Mouse (Mus musculus): ENCODE measurements around the gene Mia3.
"Not testable (repeated sequence)": the region's sequence is repeated elsewhere in the genome, so short reads cannot be mapped to it uniquely, and the experiment has no call there.

The Mia3 gene

DNA sequence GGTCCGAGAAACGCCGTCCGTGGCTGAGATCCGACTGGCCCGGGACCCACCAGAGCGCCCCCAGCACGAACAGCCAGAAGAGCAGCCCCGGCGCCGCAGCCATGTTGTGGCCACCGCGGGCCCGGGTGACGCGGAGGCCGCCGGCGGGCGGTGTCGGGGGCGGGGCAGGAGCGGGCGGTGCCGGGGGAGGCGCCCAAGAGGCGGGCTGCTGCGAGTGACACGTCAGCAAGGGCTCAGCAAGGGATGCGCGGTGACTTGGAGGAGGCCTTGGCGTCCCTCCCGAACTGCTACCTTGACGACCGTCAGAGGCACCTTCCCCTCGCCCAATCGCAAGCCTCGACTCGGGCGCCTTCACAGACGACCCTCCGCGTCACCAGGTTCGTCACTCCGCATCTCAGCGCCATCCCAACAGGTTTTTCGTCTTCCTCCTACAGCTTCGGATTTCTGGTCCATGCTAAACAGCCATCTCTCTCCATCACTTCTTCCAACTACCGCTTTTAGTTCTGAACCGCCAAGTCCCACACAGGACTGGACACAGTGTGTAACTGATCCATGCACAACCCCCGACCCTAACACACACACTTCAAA, at the start of gene Mia3:
Gene Mia3, minus strand, starts transcription at position 127 of the 588 bp plus-strand sequence.
- in situ Hi-C loops (cut with MboI, MseI) = no loop called here

DNA sequence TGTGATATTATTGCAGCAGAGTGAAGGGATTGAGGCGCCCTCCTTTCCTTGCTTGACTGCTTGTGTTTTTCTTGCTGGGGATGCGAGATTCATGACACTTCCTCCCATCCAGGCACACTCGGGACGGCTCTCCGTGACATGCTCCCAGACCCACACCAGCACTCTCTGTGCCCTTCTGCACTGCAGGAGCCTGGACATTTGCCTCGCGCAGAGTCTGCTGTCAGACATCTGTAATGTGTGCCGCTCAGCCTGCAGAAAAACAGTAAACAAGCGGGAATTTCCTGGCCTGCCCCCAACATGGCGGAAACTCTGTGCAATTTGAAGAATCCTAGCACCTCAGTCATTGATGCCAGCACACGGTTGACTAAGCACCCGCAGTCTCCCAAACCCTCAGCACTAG, 48.5 kb upstream of the Mia3 start, which contains the start of gene Hhipl2:
Gene Hhipl2, plus strand, starts transcription at position 343 of the 400 bp plus-strand sequence.
- in situ Hi-C loops (cut with MboI, MseI) = no loop called here

DNA sequence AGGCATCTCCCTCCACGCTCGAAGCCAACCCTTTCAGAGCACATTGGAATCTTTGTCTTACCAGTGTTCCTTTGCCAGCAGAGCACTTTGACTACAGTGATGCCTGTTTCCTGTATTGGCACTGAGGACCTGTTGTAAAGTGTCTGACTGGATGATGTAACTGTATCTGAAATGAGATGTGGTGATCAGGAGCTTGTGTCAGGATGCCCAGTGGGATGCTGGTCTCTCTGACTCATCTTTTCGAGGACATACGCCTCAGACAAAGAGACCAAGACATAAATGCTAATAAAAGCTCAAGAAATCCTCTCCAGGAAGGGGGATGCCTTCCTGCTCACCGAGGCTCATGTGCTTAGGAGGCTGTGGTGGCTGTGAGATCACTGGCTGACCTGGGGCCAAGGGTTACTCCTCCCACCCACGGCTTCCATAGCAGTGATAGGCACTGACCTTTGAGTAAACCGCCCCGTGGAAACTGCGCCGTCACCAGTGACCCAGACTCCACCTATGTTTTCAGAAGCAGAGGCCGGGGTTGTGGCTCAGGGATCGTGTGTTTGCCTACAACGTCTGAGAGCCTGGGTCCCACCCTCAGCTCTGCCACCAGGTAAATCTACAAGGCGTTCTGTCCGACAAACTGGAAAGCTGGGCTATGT, 44.9 kb upstream of the Mia3 start:
- in situ Hi-C loops (cut with MboI, MseI) = no loop called here

DNA sequence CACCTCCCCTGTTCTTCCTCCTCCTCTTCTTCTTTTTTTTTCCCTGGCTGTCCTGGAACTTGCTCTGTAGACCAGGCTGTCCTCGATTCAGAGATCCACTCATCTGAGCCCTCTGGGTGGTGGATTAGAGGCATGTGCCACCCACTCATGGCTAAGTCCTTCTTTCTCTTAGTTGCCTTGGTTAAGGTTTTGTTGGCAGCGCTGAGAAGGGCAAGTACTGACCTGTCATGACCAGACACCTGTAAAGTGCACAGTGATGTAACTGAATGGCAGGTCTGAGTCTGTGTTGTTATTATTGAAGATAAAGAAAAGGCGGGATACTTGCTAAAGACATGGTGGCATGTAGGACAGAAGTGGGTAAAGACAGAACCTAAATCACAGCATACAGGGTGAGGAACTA, 34.0 kb upstream of the Mia3 start:
- in situ Hi-C loops (cut with MboI, MseI) = no loop called here

DNA sequence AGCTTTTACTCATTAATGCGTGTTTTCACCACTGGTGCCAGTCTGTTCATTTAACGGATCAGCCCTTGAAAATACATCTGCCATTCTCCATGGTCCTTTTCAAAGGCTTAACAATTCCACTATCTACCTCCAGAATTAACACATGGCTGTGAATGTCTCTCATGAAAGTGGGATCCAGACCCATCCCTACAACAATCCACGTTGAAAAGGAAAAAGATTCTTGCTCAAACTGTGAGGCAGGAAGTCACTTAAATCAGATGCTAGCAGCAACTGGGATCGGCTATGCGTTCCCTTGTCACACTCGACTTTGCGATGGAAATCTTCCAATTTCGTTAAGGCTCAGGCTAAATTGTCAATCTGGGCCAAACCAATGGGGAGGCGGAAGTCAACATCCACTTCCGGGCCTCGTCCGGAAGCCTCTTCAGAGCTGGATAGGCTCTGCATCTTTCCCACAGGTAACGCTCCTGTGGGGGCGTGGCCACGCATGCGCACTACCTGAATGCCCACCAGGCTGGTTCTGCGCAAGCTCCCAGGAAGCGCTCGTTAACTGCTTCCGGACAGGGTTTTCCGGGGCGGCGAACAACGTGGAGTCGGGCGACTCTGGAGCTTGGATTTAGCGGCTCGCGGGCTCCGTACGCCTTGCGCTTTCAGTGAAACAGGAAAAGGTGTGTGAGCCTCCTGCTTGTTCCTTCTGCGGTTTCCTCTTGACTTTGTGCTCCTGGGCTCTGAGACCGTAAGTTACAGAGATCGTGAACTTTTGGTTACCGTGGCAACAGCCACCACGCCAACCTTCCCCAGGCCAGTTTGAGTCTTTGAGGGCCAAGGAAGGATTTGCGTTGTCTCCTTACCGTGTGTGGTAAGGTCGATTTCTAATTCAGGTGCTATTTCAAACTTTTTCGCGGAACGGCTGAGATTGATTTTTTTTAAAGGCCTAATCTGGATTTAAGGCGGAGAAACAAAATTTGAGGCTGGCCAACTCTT, 19.4 kb upstream of the Mia3 start, which contains the start of gene Taf1a:
Gene Taf1a, plus strand, starts transcription at position 556 of the 981 bp plus-strand sequence.
- in situ Hi-C loops (cut with MboI, MseI) = no loop called here

DNA sequence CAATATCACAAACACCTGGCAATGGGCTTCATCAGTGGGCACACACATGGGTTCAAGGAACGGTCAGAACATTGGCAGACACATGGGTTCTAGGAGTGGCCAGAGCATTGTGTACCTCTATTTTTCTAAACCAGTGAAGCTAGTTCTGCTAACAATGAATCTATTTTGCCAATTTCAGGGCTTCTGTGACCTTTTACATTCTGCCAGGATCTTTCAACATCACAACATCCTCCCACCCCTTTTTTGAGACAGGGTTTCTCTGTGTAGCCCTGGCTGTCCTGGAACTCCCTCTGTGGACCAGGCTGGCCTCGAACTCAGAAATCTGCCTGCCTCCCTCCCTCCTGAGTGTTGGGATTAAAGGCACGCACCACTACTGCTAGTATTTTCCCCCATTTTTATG, 18.1 kb upstream of the Mia3 start:
- in situ Hi-C loops (cut with MboI, MseI) = not testable (repeated sequence)

DNA sequence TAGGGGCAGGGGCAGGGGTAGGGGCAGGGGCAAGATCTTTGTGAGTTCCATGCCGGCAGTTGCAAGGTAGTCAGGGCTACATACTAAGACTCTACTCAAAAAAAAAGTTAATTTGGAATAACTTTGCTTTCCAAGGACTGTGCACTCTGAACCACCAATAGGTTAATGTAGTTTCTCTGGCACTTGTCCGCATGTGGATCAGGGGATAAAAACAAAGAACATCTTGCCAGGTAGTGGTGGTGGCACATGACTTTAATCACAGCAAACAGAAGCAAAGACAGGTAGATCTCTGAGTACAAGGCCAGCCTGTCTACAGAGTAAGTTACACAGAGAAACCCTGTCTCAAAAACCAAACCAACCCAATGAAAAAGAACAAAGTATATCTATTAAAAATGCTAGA, 13.3 kb upstream of the Mia3 start:
- in situ Hi-C loops (cut with MboI, MseI) = no loop called here

DNA sequence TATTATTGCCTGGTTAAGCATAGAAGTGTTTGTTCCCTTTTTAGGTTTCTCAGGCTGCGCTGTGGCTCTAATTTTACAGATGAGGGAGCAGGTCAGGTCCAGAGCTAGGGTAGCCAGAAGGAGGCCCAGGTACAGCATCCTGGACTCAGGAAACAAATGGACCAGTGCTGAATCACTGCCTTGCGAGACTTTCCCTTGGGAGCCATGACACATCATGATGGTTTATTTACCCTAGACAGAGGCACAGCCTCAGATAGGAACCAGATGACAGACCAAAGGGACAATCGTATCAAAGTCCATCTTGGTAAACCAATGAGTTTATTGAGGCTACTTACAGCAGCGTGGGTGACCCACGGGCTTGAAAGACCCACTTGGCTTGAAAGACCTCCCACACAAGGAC, 12.5 kb upstream of the Mia3 start:
- in situ Hi-C loops (cut with MboI, MseI) = no loop called here

DNA sequence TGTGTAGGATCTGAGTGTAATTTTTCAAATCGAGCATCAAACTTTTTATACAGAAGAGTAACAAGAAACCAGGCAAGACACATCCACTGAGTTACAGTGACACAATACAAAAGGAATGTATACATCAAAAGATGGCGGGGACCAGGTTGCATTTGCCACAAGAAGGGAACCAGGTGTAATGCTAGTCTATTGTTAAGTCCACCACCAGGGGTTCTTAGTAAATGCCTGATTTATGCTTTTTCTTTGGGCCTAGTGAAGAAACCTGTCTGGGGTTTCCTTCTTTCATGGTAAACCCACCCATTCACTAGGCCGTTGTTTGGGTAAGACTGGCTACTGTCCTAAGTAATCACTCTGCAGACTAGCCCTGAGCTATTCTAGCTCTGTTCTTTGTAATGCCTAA, 10.0 kb upstream of the Mia3 start:
- in situ Hi-C loops (cut with MboI, MseI) = not testable (repeated sequence)

DNA sequence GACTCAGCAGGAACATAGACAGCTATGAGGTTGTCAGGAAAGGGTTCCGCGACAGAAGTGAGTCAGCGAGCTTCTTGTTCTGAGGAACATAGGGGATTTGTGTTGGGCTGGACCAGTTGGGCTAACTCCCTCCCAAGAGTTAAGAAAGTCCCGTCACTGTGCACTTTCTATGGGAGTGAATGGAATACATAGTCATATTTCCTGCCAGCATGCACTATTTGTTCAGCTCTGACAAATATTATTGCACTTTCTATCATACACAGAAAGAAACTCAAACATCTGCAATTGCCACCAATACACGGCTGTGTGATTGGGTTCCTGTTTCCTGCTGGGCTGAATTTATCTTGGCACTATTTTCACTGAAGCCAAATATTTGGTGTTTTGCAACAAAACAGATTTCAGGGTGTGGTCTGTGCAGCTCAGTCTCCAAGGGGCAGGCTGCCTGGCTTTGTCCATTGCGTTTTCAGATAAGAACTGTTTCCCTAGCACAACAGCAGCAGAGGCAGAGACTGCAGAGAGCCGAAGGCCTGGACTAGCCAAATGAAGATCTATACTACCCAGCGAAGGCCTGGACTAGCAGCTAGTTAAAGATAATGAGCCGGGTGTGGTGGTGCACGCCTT, 9.1 kb upstream of the Mia3 start:
- in situ Hi-C loops (cut with MboI, MseI) = no loop called here

DNA sequence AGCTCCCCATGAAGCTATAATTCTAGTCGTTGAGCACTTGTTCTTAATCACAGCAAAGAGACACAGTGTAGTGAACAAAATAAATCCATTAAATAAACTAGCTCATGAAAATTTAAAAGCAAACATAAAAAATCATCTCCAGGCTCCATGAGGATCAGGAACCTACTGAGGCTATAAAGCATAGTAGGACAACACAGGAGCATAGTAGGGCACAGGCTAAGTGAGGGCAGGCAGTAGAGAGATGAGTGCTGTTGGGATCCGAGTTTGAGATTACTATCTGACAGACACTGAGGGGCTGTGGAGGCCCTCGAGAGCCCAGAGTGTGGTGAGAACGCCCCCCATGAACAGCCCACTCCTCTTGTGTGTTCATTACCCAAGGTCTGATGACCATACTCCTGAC, 7.7 kb upstream of the Mia3 start:
- in situ Hi-C loops (cut with MboI, MseI) = no loop called here

DNA sequence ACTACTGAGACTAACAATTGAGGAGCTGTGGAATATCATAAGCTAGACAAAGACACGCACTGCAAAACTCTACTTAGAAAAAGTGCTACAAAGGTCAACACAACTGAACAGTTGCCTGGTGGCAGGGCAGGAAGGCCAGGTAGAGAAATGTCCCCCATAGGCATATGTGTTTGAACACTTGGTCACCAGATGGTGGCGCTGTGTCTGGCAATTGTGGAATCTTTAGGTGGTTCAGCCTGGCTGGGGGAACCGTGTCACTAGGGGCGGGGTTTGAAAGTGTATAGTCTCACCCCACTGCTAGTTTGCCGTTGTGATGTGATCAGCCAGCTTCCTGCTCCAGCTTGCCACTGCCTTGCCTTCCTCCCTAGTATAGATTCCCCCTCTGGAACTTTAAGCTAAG, 5.4 kb upstream of the Mia3 start:
- in situ Hi-C loops (cut with MboI, MseI) = no loop called here

DNA sequence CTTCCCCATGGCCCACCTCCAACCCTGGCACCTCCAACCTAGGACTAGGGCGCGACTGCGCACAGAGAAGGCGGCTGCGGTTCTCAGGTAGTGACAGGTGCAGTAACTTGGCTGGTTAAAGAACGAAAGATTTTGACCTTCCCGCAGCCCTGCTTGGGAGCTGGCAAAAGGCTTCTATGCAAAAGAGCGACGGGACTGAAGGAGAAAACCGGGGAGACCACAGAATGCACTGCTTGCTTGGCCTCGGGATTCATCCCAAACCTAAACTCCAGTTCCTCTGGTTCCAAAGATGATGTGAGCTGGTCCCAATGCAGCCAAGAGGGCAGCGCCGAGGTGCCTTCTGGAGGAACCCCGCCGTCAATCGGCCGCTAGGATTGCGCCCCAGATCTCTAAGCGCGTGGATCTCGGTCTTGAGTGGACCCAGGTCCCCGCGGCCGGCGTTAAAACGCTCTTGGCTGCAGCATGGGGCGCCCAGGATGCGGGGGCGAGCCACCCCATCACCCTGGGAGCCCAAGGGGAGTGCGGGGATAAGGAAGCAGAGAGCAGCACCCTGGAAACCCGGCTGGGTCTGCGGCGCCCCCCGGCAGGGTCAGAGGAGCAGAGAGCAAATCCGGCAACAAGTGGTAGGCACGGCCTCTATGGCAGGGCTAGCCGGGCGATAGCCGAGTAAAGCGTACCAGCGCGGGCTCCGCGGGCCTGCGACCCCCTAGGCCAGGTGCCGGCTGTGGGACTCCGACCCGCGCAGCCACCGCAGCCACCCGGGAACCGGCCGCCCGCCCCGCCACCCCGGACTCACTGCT, 552 bp downstream of the Mia3 start:
- in situ Hi-C loops (cut with MboI, MseI) = no loop called here

DNA sequence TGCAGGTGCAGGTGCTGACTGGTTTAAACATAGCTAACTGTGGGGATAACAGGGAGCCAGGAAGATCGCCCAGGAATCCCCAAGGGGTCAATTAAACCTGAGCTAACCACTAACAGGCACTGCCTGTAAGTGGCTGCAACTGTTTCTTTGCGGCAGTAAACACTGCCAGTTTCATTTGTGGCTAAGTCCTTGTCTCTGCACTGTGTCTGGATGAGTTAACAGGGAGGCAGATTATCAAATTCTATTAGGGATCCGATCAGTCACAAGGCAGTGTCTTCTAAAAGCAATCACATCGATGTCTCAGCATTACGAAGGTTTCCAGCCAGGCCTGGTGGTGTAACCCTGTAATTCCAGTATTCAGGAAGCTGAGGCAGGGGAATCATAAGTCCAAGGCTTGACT, 3.0 kb downstream of the Mia3 start:
- in situ Hi-C loops (cut with MboI, MseI) = no loop called here

DNA sequence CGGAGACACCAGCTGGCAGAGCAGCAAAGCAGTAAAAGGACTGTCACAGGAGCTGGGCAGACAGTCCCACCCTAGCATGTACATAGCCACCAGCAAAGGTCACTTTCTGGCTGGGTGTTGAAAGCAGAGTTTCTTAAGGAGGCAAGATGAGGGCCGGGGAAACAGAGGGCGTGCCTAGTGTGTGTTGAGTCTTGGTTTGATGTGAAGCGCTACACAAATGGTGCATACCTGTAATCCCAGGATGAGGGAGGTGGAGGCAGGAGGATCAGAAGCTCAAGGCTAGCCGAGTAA, 5.8 kb downstream of the Mia3 start:
- in situ Hi-C loops (cut with MboI, MseI) = no loop called here

DNA sequence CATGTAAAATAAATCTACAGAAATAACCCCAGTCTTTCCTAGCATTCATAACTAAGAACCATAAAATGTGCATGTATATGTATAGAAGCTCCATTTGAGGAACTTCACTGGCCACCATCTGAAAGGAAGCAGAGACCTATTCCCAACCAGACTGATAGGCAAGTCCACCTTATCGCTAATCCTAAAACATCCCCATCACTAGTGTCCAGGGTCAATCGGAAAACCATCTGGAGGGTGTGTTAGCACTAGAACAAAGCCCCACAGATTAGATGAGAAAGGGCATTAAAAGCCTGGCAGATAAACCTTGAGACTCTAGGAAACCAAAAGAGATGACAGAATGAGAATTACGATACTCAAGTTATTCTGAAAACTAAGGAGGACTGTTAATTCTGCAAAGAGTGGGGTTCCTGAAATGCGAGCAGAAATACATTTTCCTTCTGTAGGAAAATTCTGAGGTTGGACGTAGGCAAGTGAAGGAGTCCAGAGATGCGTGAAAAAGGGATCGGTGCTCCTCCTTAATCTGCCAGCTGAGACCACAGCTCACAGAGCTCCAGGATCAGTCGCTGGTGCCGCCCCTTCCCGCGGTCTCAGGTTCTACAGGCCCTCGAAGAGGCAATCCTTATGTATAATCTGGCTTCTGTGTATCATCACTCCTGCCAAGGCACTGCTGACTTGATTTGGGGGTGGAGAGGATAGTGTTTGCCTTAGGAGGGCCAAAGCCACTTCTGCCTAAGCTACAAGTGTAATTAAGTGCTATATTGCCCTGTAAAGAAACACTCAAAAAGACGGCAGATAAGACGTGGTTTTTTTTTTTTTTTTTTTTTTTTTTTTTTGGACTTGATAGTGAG, 6.4 kb downstream of the Mia3 start:
- in situ Hi-C loops (cut with MboI, MseI) = no loop called here

DNA sequence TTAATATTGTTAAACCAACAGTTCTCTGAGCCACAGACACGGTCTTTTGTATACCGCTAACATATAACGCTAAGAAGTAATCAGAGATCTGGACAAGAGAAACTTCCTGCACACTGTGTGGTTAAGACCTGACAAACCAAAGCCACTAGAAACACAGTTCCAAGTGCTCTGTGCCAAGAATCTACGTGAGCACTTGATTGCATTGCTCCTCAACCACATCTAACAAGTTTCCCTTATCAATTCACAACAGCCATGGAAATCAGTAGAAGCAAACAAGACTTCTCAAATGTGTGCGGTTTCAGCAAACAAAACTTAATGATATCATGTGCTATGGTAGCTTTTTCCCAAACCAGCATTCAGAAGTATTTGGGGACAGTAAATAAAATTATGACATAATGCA, 7.1 kb downstream of the Mia3 start:
- in situ Hi-C loops (cut with MboI, MseI) = no loop called here

DNA sequence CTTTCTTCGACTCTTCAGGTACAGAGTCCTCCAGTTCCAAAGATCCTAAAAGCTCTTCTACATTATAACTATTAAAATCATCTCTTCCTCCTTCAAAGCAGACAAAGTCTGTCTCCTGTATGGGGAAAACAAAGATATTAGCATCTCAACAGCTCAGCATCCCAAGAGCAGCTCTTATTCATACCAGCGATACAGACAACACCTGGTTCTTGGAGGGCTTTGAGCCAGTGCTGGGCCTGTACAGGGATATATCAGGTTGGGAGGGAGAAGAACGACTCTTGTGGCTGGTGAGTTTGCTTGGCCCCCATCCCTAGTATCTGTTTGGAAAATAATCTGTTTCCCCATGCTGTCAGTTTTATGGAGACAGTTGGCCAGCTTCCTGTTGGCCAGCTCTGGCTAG, 10.5 kb downstream of the Mia3 start:
- in situ Hi-C loops (cut with MboI, MseI) = no loop called here

DNA sequence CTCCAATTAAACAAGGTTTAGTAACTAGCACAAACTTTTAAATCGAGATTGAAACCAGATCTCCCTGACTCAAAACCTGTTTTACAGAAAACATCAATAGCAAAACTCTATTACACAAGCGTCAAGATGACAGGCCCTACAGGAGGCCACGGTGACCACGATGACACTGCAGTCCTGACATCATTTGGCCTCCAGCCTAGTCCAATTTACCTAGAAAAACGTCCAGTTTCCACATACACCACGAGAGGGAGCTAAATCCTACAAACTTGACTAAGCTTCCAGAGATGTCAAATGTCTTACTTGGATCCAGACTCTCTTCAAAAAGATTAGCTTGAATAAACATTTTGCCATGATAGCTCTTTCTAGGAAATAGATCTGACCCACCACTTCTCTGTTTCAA, 19.5 kb downstream of the Mia3 start:
- in situ Hi-C loops (cut with MboI, MseI) = no loop called here

DNA sequence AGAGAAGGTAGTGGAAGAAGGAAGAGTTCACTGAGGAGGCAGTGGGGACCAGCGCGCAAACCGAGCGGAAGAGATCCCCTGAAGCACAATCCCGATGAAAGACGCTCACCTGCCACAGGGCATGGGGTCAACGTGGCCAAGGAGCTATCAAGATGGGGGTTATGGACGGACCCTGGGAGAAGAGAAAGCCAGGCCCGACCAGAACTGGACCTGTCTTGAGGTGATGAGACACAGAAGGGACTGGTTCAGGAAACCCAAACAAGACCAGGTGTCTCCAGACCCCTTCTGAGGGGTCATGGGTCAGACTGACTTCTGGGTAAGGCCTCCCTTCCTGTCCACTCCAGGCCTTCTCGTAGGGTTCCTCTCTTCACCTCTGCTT, 23.5 kb downstream of the Mia3 start:
- in situ Hi-C loops (cut with MboI, MseI) = no loop called here
